Mouse (Mus musculus) left cerebral cortex, postnatal 4 days (tissue): ENCODE results near the gene Tas1r2. TPM values are rescaled to one million over a fixed set of nuclear protein-coding genes. Genes with fewer than 3 reads are reported as not detected.

ENCODE experiments used
- DNase-seq: peaks from one replicate; pipeline ENCODE4 v3.0.0-alpha.2; 2022
- intact Hi-C: fragments of 180-260 bp; cut with DNase I; formaldehyde crosslinking; loops from one replicate; pipeline ENCODE4 v1.15.1; 2025
- total RNA-seq, 2 experiments: library from RNA; stranded (reverse); gene quantifications; 2 replicates each; pipeline ENCODE4 v1.2.3; 2021

The Tas1r2 gene
- total RNA-seq, 2 experiments from 2014 or later: not detected

GRCm38 (mm10) chr4:139636373-139636772 lies 17.0 kb upstream of the Tas1r2 start:
- DNase-seq: peak; percentile 80
- intact Hi-C loops: no loop called here

DNA sequence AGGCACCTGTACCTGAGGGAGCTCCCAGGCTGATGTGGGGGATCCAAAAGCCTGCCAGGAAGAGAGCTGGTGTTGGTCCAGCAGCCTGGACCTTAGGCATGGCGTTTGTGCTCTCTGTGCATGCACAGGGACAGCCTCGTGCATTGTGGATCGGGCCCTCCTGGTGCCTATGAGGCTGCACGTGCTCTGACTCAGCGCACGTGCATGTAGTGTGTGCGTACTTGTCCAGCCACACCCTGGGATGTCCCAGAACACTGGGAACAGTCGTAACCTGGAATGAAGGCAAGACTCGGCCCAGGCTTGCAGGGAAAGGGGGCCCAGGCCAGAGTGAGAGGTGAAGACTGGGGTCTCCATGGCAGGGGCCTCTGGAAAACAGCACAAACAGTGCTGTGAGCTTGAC lies 15.5 kb upstream of the Tas1r2 start:
- no peak for DNase-seq
- intact Hi-C loops: no loop called here

DNA sequence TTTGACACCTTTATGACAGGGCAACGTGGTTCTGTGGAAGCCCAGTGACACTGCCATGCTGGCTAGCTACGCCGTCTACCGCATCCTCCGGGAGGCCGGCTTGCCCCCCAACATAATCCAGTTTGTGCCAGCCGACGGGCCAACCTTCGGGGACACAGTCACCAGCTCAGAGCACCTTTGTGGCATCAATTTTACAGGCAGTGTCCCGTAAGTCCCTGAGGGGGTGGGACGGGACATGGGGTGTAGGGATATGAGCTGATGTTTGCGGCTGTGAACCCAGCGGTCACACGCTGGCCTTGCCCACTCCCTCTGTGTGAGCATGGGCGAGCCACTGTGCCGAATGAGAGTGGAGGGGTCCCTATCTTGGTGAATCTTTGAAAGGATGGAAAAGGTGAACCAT lies 15.0 kb upstream of the Tas1r2 start:
- intact Hi-C loops: no loop called here
- no peak for DNase-seq

- DNase-seq: no peak
- intact Hi-C loops: loop anchor here (5.0 kb wide), 1 partner anchor 218 kb away; no protein-coding TSS in a partner anchor
Measured at GRCm38 (mm10) chr4:139639801-139640200, 13.5 kb upstream of the Tas1r2 start.

DNA sequence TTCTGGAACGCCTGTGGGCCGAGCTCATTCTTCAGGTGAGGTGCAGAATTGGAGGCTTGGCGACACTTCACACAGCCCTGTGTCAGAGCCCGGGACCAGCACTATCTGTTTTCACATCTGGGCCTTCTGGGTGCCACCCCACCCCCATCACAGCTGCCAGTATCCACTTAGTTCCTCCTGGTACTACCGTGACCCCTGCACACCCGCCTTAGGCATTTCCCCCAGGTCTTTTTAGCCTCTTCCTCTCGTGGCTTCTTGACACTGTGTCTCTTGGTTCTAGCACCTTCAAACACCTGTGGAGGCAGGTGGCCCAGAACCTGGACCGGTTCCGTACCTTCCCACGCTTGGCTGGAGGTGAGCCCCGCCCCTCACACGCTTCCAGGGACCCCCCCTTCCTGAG lies 13.0 kb upstream of the Tas1r2 start:
- intact Hi-C loops: loop anchor here (5.0 kb wide), 1 partner anchor 217 kb away; no protein-coding TSS in a partner anchor
- no peak for DNase-seq

DNA sequence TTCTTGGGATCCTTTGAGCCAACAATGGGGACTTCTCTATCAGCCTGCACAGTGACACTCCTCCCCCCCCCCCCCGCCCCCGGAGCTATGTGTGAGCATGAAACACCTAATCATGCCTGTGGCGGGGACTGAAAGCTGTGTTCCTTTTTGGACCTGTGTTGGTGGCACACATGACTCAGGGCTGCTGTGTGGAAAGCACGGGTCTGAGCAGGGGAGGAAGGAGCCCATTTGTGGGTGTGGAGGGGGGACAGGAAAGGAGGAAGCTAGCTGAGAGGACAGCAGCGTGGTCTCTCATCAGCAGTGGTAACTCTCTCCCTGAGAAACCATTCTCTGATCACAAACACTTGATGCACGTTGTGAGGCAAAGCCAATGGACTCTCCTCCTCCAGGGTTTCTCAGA lies 12.6 kb upstream of the Tas1r2 start:
- no peak for DNase-seq
- intact Hi-C loops: loop anchor here (5.0 kb wide), 1 partner anchor 217 kb away; no protein-coding TSS in a partner anchor

DNA sequence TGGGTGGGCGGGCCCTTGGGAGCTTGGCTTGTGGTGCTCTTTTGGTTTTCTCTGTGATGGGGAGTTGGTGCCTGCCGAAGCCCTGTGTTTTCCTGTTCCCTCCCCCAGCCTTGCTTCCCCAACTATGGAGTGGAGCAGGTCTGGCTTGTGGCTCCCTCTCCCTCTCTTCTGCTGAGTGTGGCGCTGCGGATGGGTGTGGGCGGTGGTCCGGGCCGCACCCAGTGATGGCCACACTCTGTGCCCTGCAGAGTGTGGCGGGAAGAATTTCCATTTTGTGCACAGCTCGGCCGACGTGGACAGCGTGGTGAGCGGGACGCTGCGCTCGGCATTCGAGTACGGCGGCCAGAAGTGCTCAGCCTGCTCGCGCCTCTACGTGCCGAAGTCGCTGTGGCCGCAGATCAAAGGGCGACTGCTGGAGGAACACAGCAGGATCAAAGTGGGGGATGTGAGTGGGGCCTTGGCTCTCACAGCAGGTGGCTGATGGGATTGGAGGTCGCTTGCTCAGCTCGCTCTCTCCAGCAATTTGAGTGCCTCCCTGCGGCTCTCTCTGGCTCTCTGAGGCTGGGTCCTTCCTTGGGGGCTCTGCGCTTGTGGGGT lies 11.4 kb upstream of the Tas1r2 start:
- intact Hi-C loops: loop anchor here (5.0 kb wide), 1 partner anchor 215 kb away; no protein-coding TSS in a partner anchor
- DNase-seq: no peak

- DNase-seq: peak; percentile 86
- intact Hi-C loops: loop anchor here (5.0 kb wide), 1 partner anchor 213 kb away; no protein-coding TSS in a partner anchor
Measured at GRCm38 (mm10) chr4:139643972-139644371, 9.4 kb upstream of the Tas1r2 start.

DNA sequence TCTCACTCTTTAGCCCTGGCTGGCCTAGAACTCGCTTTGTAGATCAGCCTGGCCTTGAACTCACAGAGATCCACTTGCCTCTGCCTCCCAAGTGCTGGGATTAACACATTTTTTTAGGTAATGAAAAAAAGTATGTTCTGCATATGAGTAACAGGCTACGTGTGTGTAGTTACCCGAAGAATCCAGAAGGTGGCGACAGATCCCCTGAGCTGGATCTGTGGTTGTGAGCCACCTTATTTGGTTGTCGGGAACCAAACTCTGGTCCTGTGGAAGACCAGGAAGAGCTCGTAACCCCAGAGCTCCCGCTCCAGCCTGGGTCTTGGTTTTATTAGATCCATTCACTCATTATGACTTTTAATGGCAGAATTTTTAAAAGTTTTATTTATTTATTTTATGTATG lies 6.4 kb upstream of the Tas1r2 start:
- intact Hi-C loops: no loop called here
- DNase-seq: no peak

GRCm38 (mm10) chr4:139650086-139650743 lies 3.1 kb upstream of the Tas1r2 start:
- intact Hi-C loops: no loop called here
- no peak for DNase-seq

GRCm38 (mm10) chr4:139650907-139651306 lies 2.4 kb upstream of the Tas1r2 start:
- intact Hi-C loops: no loop called here

DNA sequence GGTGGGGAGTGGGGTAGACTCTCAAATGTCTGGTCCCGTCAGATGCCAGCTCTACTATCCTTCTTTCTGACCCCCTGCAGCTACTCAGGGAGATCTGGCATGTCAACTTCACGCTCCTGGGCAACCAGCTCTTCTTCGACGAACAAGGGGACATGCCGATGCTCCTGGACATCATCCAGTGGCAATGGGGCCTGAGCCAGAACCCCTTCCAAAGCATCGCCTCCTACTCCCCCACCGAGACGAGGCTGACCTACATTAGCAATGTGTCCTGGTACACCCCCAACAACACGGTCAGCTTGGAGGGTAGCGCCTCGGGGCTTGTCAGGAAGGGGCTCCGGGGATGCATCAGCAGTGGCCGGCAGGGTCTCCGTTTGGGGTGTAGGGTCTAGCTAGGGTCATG lies 8.6 kb downstream of the Tas1r2 start:
- DNase-seq: peak; percentile 77
- intact Hi-C loops: no loop called here

More at GRCm38 (mm10) chr4:139650907-139651306, 2.4 kb upstream of the Tas1r2 start:
- DNase-seq: no peak

DNA sequence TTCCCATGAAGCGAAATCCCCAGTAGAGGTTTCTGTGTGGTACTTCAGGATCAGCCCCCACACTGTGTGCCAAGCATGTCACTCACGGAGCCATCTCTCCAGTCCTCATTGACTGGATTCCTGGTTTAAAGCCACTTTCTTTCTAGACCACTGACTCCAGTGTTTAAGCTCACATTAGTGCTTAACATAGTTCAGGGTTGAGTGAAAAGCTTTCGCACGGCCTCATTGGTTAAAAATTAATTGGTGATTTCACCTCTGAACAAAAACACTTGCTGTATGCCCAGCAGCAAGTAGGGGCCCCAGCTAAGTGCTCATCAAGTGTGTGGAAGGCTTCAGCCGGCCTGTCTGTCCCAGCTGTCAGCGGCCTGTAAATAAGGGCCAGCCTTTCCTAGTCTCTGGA lies 14.3 kb downstream of the Tas1r2 start:
- intact Hi-C loops: no loop called here
- no peak for DNase-seq

GRCm38 (mm10) chr4:139669847-139670246 lies 16.5 kb downstream of the Tas1r2 start:
- DNase-seq: peak; percentile 66
- intact Hi-C loops: no loop called here

DNA sequence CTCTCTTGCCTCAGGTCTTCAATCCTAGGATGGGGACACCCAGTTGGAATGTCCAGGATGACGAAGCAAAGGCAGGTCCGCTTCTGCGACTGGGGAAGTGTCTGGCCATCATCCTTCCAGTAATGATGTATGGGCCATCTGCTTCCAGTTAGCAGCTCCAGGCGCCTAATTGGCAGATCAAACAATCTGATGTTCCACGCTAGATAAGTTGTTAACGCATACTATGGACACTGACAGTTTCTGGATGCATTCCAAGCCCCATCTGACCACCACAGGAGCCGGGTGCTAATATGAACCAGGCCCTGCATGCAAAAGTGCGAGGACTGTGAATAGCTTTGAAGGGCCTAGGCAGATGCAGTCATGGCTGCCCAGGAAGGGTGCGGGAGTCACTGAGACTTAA lies 22.4 kb downstream of the Tas1r2 start:
- intact Hi-C loops: no loop called here
- peak; percentile 26 for DNase-seq

DNA sequence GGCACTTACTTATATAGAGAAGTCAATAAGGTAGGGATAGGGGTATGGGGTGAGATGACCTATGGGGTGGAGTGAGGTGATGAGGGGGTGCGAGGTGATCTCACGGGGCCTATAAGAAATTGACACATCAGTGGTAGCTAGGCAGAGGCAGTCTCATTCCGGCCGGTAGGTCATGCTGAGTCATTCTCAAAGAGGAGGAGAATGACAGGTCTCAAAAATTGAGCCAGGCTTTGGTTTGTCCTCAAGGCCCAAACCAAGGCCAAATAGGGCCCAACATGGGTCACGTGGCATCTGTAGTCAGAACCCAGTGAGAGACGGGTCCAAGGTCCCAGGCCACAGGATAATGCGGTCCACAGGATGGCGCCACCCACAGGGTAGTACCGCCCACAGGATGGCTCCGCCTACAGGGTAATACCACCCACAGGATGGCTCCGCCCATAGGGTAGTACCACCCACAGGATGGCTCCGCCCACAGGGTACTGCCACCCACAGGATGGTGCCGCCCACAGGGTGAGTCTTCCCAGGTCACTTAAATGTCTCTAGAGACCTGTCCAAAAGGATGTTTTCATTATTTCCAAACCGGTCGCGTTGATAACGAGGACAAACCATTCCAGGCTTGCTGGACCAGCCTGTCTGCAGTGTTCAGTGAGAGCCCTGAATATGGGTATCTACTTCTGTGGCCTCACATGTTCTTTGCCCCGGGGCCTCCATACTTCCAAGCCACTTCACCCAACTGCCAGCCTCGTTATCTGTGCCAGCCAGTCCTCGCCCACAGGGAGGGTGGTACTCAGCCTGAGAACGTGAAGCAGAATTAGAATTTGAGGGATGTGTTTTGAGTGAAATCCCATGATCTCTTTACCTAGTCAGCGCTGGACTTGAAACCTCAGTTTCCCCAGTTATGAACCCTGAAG lies 30.6 kb downstream of the Tas1r2 start:
- no peak for DNase-seq
- intact Hi-C loops: loop anchor here (2.0 kb wide), 1 partner anchor 175 kb away; no protein-coding TSS in a partner anchor

DNA sequence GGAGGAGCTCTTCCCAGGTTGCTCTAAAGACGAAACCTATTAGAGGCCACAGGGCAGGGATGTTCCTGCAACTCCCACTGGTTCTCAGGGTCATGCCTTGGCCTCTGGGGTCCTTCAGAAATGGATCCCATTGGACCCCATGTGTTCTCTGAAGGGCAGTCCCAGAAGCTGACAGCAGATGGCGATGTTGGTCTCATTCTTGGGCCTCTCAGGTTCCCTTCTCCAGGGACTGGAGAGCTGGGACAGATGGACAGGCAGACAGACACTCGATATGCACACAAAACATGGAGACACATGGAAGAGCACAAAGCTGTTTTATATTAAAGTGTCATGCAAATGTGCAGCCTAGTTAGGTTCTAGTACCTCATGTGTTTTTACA lies 31.3 kb downstream of the Tas1r2 start:
- DNase-seq: peak; percentile 76
- intact Hi-C loops: loop anchor here (2.0 kb wide), 1 partner anchor 174 kb away; no protein-coding TSS in a partner anchor

DNA sequence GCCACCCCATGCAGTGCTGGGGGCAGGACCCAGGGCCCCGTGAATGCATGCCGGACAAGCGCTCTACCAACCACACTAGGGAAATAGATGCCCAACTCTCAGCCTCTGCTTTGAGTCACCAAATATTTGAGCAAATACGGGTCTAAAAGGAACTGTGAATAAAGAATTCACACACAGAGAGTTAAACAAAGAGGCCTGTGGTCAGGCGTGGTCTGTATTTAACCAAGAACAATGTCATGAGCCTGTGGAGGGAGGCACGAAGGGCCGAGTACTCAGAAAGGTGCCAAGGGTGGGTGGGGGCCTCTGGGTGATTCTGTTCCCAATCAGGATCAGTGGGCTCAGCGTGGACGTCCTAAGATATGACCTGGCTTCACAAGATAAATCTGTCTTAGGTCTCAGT lies 34.7 kb downstream of the Tas1r2 start:
- intact Hi-C loops: no loop called here
- DNase-seq: no peak

DNA sequence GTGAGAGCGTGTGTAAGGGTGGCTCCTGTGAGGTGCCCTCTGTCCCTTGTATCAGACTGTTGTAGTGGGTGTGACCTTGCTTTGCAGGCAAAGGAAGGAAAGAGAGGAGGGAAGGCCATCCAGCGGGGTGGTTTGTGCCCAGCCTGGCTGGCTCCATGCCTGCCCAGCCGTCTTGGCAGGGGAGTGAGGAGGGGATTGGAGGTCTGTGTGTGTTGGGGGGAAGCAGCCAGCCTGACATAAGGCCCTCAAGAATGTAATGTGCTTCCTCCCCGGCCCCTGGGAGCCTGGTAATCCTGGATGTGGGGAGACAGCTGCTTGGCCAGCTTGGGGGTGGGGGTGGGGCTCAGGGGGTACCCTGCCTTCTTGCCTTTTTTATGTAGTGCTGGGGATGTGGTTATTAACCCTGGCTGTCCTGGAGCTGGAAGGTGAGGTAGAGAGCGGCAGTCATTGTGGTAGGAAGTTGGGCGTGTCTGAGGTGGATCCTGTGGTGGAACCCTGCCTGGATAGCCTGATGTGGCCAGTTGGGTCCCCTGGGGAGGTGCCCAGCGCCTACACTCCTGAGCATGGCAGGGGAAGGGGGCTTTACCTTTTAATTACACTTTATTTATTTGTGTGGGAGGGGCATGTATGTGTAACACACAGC lies 36.4 kb downstream of the Tas1r2 start:
- intact Hi-C loops: no loop called here
- DNase-seq: peak; percentile 78

DNA sequence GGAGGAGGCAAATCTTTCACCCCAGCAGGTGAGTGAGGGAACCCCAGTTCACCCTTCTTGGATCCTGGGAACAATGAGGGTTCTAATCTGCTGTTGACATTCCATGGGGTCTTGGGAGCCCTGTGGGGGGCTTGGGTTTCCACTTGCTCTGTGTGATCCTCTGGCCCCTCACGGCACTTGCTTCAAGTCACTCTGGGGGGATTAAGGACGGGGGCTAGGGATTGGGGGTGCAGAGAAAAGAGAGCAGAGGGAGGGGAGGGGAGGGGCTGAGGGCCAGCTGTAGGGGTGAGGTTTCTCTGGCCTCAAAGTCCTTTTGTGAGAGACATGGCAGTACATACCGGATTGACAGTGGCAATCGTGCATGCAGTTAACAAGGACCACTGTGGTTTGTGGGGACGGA lies 40.0 kb downstream of the Tas1r2 start:
- no peak for DNase-seq

DNA sequence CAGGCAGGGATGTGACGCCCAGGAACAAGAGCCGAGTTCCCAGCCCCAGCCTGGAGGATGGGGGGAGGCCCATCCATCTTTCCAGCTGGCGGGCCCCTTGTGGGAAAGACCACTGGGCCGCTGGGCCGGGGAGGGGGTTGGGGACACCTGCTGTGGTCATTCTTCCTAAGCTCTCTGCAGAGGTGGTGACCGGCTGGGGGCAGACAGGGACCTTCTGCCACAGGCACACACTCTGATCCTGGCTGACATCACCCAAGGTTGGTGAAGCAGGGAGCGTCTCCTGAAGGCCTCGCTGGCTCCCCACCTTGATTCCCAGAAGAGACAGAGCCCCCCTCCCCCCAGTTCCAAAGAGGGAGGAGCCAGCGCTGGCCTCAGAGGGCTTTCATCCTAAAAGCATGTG lies 44.4 kb downstream of the Tas1r2 start:
- intact Hi-C loops: no loop called here
- DNase-seq: no peak

More for the DNA sequence above, 40.0 kb downstream of the Tas1r2 start:
- intact Hi-C loops: no loop called here
